Mouse (Mus musculus) stomach, embryonic 16.5 days (tissue): ENCODE measurements around the gene Mfsd4b3. TPM values are rescaled to one million over a fixed set of nuclear protein-coding genes. Genes with fewer than 3 reads are reported as not detected.
A peak's percentile ranks its signal among the peaks of the same experiment; 100 is the strongest.
"Not testable (repeated sequence)": the region's sequence is repeated elsewhere in the genome, so short reads cannot be mapped to it uniquely, and the experiment has no call there.

ENCODE experiments used
- ATAC-seq: fragments of 200-750 bp; cut with Nextera tagmentation; 2 replicates; pipeline ENCODE4 v1.8.0; 2017; ENCODE audit warnings: moderate number of reproducible peaks, moderate TSS enrichment; ENCODE audit not compliant: insufficient read depth, low FRiP score
- H3K27ac ChIP-seq: fragments of 300-500 bp; sonication (generic); 2 replicates; pipeline ENCODE4 v1.5.1; 2014; ENCODE audit warnings: low read length
- H3K27me3 ChIP-seq: fragments of 300-500 bp; sonication (generic); 2 replicates; pipeline ENCODE4 v1.6.1; 2014; ENCODE audit warnings: low read length, control low read depth, mixed read lengths; ENCODE audit not compliant: control insufficient read depth, insufficient read depth
- H3K36me3 ChIP-seq: fragments of 300-500 bp; sonication (generic); 2 replicates; pipeline ENCODE4 v1.6.1; 2014; ENCODE audit warnings: low read length; ENCODE audit not compliant: control insufficient read depth, insufficient read depth
- H3K4me1 ChIP-seq: fragments of 300-500 bp; sonication (generic); 2 replicates; pipeline ENCODE4 v1.6.1; 2014; ENCODE audit warnings: low read length, control low read depth, mixed read lengths; ENCODE audit not compliant: control insufficient read depth, insufficient read depth
- H3K4me2 ChIP-seq: fragments of 300-500 bp; sonication (generic); 2 replicates; pipeline ENCODE4 v1.6.1; 2014; ENCODE audit warnings: low read depth, low read length, mixed read lengths
- H3K4me3 ChIP-seq: fragments of 300-500 bp; sonication (generic); replicated peaks from 2 replicates; pipeline ENCODE4 v1.5.1; 2014; ENCODE audit warnings: mild to moderate bottlenecking, low read length
- H3K9ac ChIP-seq: fragments of 300-500 bp; sonication (generic); 2 replicates; pipeline ENCODE4 v1.6.1; 2014; ENCODE audit warnings: low read length
- H3K9me3 ChIP-seq: fragments of 300-500 bp; sonication (generic); replicated peaks from 2 replicates; pipeline ENCODE4 v1.6.1; 2016; ENCODE audit warnings: low read length, control low read depth; ENCODE audit not compliant: control insufficient read depth
- WGBS: fragments of 180-500 bp; shearing (Covaris S2); extraction: QIAGEN DNeasy Blood & Tissue Kit; methylation state at CpG from one replicate; pipeline ENCODE4 v1.1.7; 2014; 5-methylcytosine and 5-hydroxymethylcytosine counted together
- polyA plus RNA-seq: library from polyadenylated mRNA; unstranded; fragments of >200 nt; fragmentation: Nextera tagmentation; extraction: Ambion mirVana; gene quantifications from 2 replicates; pipeline ENCODE4 v1.2.1, GENCODE M21; 2015

Gene Mfsd4b3
- polyA plus RNA-seq, 1 experiment from 2014 or later = 2.2 TPM

GRCm38 (mm10) chr10:39949377-39949954 is 10.5 kb downstream of the Mfsd4b3 start:
- H3K27ac ChIP-seq = no peak overlapping the region
- H3K9me3 ChIP-seq = no peaks in the 10 kb centered on the region
- WGBS = 95% methylated on average over 2 of the region's 2 CpGs
- no peaks in the 10 kb centered on the region for H3K36me3 ChIP-seq
- H3K27me3 ChIP-seq = no peaks in the 10 kb centered on the region
- no peak overlapping the region for H3K4me2 ChIP-seq
- no peaks in the 10 kb centered on the region for H3K4me1 ChIP-seq
- no peak overlapping the region for H3K4me3 ChIP-seq
- H3K9ac ChIP-seq = no peak overlapping the region
- ATAC-seq = no peak

- H3K27me3 ChIP-seq, H3K36me3 ChIP-seq, H3K4me3 ChIP-seq, H3K4me1 ChIP-seq, H3K4me2 ChIP-seq, ATAC-seq, H3K9ac ChIP-seq, H3K9me3 ChIP-seq, H3K27ac ChIP-seq: not testable (repeated sequence)
- WGBS = 80% methylated on average over 3 of the region's 3 CpGs
Observed at GRCm38 (mm10) chr10:39947195-39947594, 12.8 kb downstream of the Mfsd4b3 start.

DNA sequence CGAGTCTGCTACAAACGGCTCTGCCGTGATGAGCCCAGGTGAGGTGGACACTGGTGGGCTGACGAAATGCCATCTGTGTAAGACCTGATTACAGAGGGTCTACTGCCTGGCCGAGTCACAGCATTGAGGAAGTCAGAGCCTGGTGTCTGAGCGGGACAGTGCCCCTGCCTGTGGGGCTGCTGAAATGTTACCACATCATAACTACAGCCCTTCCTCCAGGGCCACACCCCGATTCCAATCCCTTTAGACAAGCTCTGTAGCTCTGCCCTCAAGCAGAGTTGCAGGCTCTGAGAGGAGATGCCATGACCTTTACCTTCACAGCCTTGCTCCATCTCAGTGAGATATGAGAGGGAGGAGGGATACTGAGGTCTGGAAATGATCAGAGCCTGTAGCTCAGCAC is 23.4 kb downstream of the Mfsd4b3 start:
- WGBS = 75% methylated on average over 7 of the region's 7 CpGs
- H3K4me1 ChIP-seq = no peaks in the 10 kb centered on the region
- H3K4me3 ChIP-seq = no peak overlapping the region
- no peak for ATAC-seq
- H3K9me3 ChIP-seq = no peaks in the 10 kb centered on the region
- no peak overlapping the region for H3K4me2 ChIP-seq
- no peak overlapping the region for H3K9ac ChIP-seq
- no peak overlapping the region for H3K27ac ChIP-seq
- H3K36me3 ChIP-seq = no peaks in the 10 kb centered on the region
- H3K27me3 ChIP-seq = no peaks in the 10 kb centered on the region

DNA sequence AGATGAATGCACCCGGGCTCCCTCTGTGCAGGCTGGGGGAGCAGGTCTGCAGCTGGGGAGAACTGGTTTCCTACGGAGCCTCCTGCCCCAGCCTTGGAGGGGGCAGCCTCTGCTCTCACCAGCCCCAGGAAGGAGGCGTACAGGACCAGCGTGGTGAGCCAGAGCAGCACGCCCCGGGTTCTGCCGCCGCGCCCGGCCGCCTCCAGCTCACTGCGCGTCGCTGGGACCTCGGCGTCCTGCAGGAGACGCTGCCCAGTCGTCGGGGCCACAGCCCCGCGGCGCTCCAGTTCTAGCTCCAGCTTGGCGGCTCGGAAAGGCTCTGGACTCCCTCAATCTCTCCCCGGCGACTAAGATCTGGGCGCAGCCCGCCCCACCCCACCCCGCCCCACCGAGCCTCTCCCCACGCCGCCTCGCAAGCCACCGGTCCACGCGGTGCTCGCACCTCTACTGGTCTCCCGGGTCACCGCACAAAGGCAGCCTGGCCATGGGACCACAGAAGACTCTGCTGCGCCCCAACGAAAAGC is 33.3 kb downstream of the Mfsd4b3 start, which contains the start of gene Mfsd4b2:
Gene Mfsd4b2, minus strand, starts transcription at position 308 of the 524 bp plus-strand sequence.
- Histone ChIP-seq H3K27ac (no peak within 1 kb of the TSS), H3K4me2 (peak within 1 kb of the TSS; percentile 90), H3K27me3 (peaks cover 3% of the 10 kb centered on the region; the same call in 1 of the 2 replicates), H3K4me1 (no peaks in the 10 kb centered on the region), H3K36me3 (no peaks in the 10 kb centered on the region), H3K9ac (peak within 1 kb of the TSS; percentile 74), H3K9me3 (no peaks in the 10 kb centered on the region), H3K4me3 (peak within 1 kb of the TSS; percentile 48)
- ATAC-seq = peak; percentile 69; the same call in 1 of the 2 replicates
- WGBS = 1% methylated on average over 39 of the region's 41 CpGs

- not testable (repeated sequence) for H3K9ac ChIP-seq, H3K9me3 ChIP-seq, H3K36me3 ChIP-seq, H3K4me1 ChIP-seq, H3K27me3 ChIP-seq, H3K4me2 ChIP-seq, H3K27ac ChIP-seq, H3K4me3 ChIP-seq
- ATAC-seq = peak; percentile 58
- WGBS = 57% methylated on average over 8 of the region's 8 CpGs
Observed at GRCm38 (mm10) chr10:39924556-39924955, 35.4 kb downstream of the Mfsd4b3 start.

GRCm38 (mm10) chr10:39912616-39913015 is 47.3 kb downstream of the Mfsd4b3 start:
- no peaks in the 10 kb centered on the region for H3K36me3 ChIP-seq
- no peak overlapping the region for H3K9ac ChIP-seq
- H3K9me3 ChIP-seq = no peaks in the 10 kb centered on the region
- H3K27me3 ChIP-seq = no peaks in the 10 kb centered on the region
- H3K4me2 ChIP-seq = no peak overlapping the region
- no peak for ATAC-seq
- no peak overlapping the region for H3K4me3 ChIP-seq
- H3K27ac ChIP-seq = no peak overlapping the region
- H3K4me1 ChIP-seq = no peaks in the 10 kb centered on the region

DNA sequence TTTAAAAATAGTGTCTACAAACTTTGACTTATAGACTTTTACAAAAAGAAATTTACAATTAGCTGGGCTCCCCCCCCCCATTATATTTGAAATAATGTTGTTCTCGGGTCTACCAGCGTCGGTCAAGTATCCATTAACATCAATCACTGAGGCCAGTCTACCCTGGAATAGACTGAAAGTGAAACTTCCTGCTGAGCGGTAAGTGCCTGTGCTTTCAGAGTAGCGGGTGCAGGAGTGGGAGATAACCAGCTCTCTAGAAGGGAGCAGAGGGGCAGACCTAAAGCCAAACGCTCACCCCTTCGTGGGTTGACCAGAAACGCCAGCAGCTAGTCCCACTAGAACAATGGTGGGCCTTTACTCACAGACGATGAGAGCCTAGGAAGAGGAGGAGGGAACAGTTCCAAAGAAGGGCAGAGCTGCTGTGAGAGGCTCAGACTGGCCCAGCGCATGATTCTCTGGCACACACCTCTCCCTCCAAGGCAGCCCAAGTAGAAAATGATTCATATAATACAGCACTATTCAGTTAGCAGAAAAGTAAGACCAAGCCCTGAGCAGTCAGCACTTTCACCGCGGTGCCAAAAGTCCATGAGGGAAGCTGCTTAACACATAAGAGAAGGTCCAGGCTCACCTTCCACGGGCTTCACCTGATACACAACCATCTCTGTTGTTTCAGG is 51.0 kb downstream of the Mfsd4b3 start:
- Histone ChIP-seq H3K9ac (no peak overlapping the region), H3K27me3 (no peaks in the 10 kb centered on the region), H3K4me1 (no peaks in the 10 kb centered on the region), H3K9me3 (no peaks in the 10 kb centered on the region), H3K4me3 (no peak overlapping the region), H3K27ac (no peak overlapping the region), H3K4me2 (peak overlapping the region; percentile 23), H3K36me3 (no peaks in the 10 kb centered on the region)
- WGBS = 47% methylated on average over 13 of the region's 13 CpGs
- no peak for ATAC-seq

DNA sequence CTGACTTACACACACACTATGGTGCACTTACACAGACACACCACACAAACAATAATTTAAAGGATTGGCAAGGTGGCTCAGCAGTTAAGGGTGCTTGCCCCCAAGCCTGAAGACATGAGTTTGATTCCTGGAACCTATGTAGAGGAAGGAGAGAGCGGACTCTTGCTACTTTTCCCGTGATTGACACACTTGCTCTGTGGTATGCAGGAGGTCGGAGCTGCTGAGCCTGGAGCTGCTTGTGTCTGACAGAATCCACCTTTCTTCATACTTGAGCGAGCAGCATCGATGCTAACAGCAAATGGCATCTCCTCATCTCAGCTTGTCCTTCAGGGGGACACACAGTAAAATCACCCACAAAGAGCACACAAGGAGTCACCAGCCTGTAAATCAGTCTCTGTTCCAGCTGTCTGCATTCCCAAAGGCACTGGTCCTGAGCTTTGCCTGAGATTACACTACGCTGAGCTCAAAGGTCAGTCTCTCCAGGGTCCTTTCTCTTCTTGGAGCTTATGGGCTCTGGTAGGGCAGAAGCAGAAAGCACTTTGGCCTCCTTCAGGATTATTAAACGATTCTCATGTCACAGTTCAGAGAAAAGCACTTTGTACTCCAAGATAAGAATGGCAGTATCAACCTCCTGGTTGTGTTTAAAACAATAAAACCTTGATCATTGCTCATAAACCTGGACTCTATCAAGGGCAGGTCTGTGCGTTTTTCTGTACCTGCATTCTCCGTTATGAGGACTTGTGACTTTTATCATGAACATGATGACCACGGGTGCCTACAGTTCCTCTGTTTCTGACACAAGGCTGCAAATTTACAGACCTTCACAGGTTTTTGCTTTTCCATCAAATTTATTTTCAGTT is 52.9 kb downstream of the Mfsd4b3 start:
- no peaks in the 10 kb centered on the region for H3K27me3 ChIP-seq
- no peak overlapping the region for H3K27ac ChIP-seq
- H3K4me2 ChIP-seq = no peak overlapping the region
- peak; percentile 58; the same call in 1 of the 2 replicates for ATAC-seq
- no peaks in the 10 kb centered on the region for H3K4me1 ChIP-seq
- H3K9ac ChIP-seq = no peak overlapping the region
- H3K36me3 ChIP-seq = no peaks in the 10 kb centered on the region
- H3K9me3 ChIP-seq = no peaks in the 10 kb centered on the region
- no peak overlapping the region for H3K4me3 ChIP-seq
- 67% methylated on average over 10 of the region's 10 CpGs for WGBS

DNA sequence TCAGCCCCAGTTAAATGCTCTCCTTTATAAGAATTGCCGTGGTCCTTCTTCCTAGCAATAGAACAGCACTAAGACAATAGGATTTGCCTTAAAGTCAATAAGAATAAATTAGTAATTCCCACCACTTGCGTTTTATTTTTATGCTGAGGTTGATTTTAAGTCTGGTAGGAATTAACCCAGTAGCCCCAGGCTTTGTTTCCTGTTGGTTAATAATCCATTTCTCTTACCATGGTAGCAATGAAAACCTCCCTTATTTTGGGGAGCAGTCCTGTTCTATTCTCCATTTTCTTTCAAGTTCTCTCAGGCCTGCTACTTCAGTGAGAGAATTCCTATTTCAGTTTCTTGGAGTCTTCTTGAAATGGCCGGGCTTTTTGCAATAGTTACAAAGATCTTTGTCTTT is 55.8 kb downstream of the Mfsd4b3 start:
- Histone ChIP-seq H3K36me3 (no peaks in the 10 kb centered on the region), H3K4me2 (no peak overlapping the region), H3K9me3 (no peaks in the 10 kb centered on the region), H3K4me1 (no peaks in the 10 kb centered on the region), H3K27me3 (no peaks in the 10 kb centered on the region), H3K9ac (no peak overlapping the region), H3K4me3 (no peak overlapping the region), H3K27ac (no peak overlapping the region)
- 82% methylated on average over 3 of the region's 3 CpGs for WGBS
- ATAC-seq = no peak
